Mouse (Mus musculus) heart, adult 18-20 months (tissue): ENCODE measurements at regions not wholly inside any gene's neighbourhood (a gene's known extent, or its start where the extent isn't known, plus 50 kb on each side); places are given as distances from the start of the nearest gene placed in this dataset.

Source experiments
- DNase-seq, 2 experiments: peaks; one replicate each; pipeline ENCODE4 v3.0.0; 2021 to 2022; ENCODE audit warnings: mixed read lengths in 1 of 2

DNA sequence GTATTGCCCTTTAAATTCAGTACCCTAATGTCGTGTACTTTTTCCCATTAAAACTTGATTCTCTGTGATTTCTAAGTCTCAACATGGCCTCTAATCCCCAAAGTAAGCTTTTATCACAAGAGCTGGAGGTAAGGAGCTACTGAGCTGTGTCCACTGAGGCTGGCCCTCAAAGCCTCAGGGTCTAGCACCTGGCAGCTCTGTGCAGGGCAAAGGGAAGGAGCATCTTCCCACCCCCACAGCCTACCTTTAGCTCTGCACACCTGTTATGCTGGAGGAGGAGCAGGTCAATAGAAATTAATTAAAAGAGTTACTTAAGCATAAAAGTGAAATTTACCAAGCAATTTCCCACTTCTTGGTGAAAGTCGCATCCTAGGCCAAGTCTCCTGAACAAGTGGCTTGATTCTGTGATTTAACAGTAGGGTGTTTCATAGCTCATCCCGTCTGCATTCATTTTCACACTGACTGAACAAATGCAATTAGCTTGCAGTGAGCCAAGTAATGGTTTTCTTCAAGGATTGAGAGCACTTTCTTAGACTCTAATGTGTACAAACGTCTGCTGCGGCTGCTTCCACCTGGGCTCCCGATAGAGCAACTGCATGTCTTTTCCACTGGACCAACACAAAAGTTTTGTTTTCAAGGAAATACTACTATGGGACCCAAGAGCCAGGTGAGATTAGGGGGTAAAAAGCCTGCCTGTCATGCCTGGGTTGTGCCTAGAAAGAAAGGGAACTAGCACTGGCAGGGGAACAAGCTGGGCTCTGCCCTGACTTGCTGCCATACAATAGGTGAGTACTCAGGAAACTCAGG is 50.6 kb upstream of the Dap start:
- no peak for DNase-seq
